Mouse (Mus musculus) telencephalon, adult 2 months (tissue): ENCODE results near the gene Rap1gap2.

Experiments
- DNase-seq: peaks from one replicate; pipeline ENCODE4 v3.0.0-alpha.2; 2011; ENCODE audit warnings: low read depth, low spot score

The Rap1gap2 gene

DNA sequence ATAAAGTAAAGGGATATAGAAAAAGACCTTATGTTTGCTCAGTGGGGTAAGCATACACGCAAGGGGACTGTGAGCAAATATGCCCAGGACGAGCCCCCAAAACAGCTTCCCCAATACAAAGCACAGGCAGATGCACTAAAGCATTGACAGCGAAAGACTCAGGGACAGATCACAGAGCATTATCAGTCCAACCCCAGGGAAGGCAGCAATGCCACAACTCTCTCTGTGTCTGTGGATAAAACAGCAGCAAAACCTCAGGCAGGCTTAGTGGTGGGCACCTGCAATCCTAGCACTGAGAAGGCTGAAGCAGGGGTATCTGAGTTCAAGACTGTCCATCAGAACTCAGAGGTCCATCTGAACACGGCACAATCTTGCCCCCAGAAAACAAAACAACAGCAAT lies 73.4 kb downstream of the Rap1gap2 start:
- no peak for DNase-seq

DNA sequence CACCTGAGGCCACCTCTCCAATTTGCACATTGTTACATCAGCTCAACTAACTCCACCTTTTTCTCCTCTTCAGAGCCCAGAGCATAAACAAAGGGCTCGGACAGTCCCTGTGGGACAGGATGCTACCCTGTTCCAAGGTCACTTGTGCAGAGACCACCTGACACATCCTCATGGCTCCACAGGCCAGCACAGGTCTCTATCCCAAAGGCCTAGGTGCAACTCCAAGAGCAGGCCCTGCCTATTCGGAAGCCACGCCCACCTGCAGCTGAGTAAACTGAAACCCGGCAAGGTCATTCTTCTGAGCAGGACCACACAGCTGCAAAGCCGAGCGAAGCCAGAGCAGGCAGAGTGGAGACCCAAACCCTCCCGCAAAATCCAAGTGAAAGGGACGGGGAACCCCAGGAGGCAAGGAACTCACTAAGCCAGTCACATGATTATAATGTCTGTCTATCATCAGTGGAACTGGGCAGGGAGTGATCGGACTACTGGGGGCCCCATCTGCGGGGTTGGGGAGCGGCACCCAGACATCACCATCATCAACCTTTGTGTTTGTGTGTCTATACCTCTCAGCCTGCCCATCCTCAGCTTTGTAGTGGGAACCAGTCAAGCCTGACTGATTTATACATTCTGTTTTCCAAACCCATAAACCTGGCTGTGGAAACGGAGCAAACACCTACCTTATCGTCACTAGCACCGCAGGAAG lies 74.4 kb downstream of the Rap1gap2 start:
- no peak for DNase-seq

DNA sequence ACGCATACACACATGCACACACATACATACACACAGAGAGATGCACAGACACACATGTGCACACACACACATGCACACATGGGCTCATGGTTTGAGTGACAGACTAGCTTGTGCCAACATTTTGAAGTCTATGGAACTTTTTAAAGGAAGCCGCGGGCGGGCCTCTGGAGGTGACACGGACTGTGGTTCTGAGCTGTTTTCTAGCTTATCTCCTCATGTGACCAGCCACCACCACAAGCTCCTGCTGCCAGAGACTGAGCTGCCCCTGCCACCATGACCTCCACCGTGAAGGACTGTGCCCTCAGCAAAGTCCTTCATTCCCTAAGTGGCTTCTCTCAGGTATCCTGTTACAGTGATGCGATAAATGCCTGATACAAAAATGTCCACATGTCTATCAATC lies 76.3 kb downstream of the Rap1gap2 start:
- no peak for DNase-seq

DNA sequence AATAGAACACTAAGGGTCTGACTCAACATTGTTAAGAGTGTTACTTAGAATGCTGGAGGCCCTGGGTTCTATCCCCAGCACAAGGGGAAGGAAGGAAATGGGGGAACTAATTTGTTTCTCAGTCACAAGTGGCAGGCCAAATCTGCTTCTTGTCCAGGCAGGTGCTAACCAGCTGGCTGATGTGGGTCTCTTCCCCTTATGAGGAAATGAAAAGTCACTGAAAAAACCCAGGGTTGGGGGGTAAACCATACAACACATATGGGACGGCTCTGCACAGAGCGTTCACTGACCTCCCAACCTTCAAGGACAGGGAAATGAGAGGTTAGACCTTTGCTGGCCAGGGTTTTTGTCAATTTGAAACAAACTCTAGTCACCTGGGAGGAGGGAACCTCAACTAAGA lies 77.7 kb downstream of the Rap1gap2 start:
- no peak for DNase-seq

DNA sequence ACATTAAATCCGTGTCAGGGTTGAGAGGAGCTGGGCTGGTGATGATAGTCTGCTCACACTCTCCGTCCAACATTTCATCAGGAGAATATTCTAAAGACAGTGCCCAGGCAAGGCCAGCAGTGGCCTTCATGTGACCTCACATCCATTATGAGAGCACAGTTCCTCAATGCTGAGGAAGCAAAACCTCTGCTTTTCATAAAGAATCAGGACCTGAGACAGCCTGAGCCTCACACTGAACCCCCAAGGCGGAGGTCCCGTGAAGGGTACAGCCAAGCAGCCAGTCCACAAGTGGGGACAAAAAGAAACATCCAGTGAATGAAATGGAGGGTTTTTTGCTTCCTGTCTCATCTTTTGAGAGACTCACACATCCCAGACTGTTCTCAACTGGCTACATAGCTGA lies 78.3 kb downstream of the Rap1gap2 start:
- no peak for DNase-seq

DNA sequence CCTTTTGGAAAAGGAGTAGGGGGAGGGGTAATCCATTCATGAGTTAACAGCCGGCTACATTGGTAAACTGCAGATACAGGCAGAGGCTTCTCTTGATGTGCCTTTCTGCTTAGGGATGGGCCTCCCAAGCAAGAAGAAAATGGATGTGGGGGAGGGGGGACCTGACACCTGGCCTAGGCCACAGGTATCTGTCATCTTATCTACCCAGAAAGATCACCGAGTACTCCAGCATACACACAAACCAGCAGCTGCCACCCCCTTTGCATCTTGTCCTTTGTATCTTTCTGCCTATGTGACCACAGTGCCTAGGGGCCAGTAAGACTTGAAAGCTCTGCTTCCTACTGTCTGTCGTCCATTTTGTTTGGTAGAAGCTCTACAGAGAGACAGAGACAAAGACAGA lies 79.0 kb downstream of the Rap1gap2 start:
- DNase-seq: no peak

DNA sequence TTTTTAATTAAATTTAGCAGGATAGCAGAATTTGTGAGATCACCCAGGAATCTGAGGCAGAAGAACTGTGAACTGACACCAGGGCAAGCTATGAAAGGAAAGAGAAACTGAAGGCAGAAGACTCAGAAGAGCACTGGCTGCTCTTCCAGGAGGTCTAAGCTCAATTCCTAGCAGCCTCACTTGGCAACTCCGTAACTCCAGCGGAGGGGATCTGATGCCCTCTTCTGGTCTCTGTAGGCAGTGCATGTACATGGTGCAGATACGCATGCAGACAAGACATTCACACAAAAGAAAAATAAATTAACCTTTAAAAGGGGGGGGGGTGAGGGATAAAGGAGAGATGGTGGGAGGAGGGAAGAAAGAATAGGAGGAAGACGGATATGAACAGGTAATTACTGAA lies 80.9 kb downstream of the Rap1gap2 start:
- DNase-seq: no peak

DNA sequence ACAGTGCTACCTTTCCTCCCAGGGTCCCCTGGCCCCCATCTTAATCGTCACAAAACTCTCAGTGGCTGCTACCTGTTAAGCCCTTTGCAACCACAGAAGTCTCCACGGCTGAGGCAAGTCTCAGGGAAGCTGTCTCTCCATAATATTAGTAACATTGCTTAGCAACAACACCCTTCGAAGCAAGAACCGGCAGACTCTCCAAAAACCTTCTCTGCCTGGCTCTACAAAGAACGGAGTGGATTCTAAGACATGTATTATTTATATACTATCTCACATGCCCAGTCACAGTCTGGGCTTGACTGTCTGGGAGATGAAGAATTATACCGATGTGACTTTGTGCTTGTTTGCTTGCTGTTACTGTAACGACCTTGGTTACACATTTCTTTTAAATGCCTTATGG lies 83.2 kb downstream of the Rap1gap2 start:
- no peak for DNase-seq

DNA sequence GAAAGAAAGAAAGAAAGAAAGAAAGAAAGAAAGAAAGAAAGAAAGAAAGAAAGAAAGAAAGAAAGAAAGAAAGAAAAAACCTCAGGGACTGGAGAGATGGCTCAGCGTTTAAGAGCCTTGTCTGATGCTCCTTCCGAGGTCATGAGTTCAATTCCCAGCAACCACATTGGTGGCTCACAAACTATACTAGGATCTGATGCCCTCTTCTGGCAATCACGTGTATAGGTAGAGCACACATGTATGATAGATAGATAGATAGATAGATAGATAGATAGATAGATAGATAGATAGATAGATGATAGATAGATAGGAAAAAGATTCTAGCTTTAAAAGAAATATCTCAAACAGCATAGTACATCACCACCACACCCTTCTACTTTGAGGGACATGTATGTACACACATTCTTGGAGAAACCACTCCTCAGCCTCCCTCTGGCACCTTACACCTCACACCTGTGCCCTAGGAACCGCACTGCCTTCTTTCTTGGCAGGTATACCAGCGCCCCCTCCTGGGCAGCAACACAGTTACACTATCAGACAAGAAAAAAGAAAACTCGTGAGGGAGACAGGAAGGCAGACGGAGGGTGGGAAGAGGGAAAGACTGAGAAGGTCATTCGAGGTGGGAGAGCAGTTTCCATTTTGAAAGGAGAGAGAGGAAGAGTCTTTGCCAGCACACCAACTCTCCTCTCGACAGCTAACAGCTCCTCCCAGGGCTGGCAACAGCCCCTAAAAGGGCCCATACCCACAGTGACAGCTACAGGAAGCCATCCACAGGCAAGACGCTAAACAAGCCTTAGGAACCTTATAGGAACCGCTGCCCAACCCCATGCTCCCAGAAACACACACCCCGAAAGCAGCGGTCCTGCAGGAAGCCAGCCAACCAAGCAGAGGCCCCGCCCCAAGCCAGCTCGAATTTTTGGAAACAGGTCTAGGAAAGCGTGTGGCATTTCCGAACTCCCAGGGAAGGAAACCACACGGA lies 84.2 kb downstream of the Rap1gap2 start:
- peak; percentile 58 for DNase-seq

DNA sequence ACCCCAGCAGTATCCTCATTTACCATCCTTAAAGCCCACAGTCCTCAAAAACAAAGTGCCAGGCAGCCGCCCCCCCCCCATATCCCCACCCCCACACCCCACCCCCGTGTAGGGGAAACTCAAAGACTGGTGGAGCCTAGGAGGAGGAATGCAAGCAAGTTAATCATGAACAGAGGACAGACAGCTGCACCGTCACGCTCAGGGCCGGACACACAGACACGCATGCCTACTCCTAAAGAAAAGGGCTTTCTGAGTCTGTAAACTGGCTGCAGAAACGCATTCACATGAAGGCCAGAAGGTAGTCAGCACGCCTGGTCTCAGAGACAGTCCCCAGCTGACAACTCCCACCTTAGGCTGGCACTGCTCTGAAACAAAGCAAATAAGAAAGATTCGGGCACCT lies 85.1 kb downstream of the Rap1gap2 start:
- DNase-seq: no peak

DNA sequence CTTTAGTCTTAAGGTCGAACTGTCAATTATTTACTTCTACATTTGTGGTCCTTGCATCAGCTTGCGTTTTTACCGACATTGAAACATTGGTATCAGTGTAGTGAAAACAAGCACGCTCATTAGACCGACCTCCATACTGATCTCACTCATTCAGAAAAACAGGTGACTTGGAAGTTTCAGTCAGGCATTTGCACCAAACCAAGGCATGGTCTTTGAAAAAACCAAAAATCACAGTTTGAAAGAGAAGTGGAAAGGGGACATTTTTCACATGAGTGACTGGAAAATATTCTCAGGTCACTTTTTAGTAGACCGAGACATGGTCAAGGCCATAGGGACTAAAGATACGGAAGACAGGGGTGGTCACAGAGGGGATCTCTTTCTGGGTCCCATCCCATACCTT lies 85.5 kb downstream of the Rap1gap2 start:
- no peak for DNase-seq

DNA sequence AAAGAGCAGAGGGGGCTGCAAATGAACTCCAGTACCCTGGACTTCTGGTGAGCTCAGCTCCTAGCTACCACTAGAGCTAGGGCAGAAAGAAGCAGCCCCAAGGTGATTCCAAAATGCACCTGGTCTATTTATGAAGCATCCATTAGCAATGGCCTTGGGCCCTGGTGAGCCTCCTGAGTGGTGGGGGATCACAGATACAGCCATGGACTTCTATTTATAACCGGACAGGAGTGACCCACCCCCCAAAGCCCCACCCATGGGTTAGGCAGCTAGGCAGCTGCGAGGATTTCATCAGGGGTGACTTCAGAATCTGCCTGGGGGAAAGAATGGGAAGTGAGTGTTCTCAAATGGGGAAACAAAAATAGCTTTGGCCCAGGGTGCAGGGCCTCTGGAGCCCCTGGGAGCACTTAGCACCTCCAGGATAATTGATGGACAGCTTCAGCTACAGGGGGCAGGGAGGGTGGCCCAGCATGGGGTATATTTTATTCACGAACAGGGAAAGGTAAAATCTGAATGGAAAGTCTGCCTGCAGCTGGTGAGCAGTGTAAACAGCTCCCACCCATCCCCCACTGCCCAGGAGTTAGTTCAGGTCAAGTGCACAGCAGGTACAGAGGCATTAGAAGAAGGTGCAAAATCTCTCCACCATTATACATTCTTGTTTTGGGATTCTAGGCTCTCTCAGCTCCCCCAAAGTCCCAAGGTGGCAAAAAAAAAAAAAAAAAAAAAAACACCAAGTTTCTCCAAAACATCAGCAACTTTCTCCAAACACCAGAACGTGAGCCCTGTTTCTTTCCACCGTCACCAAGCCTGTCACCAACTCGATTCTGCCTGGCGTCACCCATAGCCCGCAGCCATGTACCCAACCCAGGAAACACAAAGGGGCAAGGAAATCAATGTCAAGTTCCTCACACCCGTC lies 86.4 kb downstream of the Rap1gap2 start:
- DNase-seq: no peak

DNA sequence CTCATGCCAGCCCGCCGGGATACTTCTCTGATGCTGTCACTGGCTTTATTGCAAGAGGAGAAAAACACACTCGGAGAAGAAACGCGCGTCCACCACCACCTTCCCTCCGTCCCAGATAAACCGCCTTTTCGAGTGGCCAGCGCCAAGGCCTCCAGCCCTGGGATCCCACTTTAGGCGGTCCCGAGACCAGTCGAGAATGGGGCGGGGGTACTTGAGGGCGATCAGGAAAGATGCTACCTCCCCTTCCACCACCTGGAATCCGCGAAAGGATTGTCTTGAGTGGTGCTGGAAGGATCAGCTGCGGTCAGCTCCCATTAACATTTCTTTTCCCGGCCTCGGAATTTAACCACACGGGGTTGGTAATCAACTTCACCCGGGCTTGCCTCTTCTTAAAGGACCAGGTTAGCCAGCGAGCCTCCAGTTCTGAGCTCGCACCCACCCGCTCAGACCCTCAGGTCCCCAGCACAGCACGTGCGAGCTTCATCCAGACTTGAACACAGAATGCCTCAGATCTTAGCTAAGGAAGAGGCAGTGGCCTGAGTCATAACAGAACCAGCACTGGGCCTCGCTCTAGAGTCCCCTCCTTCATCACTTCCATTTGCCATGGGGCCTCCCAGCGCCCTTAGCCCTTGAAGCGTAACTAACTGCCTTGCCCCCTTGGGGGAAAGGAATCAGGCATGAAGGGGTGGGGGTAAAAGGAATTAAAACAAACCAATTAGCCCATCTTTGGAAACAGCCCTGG lies 87.3 kb downstream of the Rap1gap2 start:
- no peak for DNase-seq

DNA sequence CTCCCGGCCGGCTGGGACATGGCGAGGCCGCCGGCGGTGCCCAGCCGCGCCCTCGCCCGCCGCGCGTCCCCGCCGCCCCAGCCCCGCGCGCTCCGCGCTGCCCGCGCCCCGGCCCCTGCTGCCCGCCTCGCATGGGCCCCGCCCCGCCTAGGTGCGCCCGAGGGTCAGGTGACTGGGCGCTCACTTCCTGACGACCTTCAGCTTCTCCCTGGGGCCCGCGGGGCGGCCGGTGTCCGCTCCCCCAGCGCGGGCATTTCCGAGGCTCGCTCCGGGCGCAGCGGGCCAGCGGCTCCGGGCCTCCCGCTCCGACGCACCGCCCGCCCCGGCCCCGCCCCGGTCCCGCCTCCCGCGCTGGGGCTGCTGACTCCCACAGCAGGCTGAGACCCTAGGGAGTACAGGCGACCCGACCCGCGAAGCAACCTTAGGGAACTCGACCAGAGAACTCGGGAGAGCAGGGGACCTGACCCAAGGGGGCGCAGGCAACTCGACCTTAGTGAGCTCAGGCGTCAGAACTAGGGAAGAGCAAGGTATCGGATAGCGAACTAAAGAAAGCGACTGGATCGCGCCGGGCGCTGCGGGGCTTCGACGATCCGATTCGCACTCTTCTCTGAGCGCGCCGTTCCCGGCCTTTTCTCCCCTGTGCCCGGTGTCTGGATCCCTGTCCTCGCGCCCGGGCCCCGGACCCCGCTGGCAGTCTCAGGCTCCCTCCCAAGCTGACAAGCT lies 88.1 kb downstream of the Rap1gap2 start:
- DNase-seq: no peak

DNA sequence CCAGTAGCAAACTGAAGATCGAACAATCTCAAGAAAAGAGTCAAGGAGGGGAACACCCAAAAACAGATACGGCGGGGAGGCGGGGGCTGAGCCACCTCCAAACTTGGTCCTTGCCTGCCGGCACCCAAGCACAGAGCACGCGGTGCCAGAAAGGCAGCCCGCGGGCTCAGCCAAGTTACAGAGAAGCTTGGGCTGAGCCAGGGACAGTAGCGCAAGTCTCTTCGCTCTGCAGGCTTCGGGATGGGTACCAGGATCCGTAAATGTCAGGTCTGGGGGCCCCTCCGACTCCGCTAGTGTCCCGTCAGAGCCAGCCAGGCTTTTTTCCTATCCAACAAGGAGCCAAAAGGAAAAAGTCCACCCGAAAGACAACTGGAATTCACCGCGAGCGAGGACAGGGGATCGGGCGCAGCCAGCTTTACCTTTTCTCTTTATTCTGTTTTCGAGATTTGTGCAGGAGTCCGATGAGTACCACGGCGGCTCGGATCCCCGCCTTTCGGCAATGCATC lies 88.7 kb downstream of the Rap1gap2 start:
- no peak for DNase-seq

DNA sequence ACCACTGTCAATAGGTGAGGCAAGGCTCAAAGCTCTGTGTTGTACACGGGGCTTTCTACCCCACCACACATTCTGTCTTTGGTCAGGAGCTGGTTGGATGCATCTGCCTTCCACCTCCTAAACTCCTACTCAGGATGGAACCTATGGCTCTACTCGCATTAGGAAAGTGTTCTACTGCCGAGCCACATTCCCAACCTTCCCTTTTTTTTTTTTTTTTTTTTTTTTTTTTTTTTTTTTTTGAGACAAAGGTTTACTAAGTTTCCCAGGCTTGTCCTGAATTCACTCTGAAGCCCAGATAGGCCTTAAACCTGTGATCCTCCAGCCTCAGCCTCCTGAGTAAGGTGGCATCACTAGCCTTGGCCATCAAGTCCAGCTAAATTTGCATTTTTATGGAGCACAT lies 90.5 kb downstream of the Rap1gap2 start:
- no peak for DNase-seq

DNA sequence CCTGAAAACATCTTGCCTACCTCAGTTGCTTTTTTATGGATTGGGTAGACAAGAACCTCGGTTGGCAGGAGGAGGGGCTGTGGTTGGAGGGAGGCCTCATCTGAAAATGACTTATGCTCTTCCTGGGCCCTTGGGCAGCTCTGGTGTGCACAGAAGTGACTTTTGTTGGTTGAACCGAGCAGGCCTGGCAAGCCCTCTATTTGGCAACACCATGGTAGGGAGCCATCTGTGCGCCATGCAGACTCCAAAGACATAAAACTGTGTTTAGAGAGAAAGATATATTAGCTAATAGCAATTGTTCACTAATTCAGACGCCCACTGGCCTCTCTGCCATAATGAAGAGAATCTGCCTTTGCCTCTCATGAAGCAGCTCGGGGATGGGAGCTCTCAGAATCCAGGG lies 94.6 kb downstream of the Rap1gap2 start:
- DNase-seq: no peak

DNA sequence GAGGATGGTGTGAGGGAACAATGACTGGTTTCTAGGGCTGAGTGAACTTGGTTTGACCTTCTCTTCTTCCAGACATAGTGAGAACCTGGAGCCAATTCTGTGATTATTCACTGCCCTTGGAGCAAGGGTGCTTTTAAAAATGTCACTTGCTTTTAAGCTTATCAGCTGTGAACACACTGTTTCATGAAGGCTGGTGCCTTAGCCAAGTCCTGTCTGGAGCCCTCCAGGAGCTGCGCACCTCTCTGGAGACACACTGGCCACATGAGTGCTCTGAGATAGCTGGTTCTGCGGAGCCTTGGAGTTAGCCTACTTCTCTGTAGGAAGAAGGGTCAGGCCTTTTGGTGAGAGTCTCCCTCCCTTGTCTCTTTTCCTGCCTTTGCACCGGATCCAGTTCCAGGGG lies 95.7 kb downstream of the Rap1gap2 start:
- DNase-seq: no peak

DNA sequence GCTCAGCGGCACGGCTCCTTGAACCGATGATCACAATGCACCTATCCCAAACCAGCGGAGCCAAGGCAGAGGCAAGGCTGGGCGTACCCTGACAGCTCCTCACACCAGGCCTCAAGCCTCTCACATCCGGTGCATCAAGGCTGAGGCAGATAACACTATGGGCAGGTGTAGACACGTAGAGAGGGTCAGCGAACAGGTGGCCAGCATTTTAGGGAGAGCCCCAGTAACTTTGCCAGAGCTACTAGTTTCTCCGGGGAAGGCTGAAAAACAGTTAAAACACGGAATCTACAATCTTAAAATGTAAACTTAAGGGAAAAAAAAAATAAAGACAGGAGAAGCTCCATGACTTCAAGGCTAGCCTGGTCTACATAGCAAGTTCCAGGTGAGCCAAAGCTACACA lies 98.1 kb downstream of the Rap1gap2 start:
- no peak for DNase-seq

DNA sequence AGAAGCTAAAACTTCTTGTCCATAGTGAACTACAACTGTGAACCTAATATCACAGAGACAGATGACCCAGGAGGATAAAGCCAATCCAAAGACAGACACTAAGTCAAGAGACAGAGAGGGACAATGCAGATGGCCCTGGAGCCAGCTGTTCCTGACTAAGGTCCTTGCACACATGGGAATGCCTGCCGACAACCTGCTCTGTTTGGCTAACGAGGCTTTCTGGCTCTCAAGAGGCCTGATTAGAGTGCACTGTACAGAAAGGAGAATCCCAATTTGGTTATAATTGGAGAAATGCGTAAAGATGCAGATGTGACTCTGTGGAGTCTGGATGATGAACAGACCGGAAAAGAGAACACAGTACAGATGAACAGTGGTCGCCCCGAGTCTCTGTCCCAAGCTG lies 104.4 kb downstream of the Rap1gap2 start:
- DNase-seq: no peak
